Comparison of ENCODE assay signal across 8 mouse cellular contexts in the genomic region with DNA sequence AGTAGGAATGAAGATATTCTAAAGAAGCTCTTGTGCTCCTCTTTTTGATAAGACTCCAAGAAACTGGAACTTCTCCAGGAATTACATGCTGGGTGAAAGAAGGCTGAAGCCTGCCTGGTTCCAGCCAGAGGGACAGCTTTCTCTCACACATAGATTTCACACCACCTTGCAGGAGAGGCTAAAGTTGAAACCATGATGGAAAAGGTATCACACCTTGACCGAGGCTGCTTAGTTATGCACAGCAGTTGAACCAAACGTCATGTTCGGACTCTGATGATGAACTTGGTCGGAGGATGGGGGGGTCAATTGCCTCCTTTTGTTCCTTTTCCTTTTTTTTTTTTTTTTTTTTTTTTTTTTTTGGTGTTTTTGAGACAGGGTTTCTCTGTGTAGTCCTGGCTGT. TPM values are rescaled to one million over a fixed set of nuclear protein-coding genes. Genes with fewer than 3 reads are reported as not detected.
DNase-seq lines count a peak whose midpoint lies in the region; ATAC-seq and TF ChIP-seq lines count a peak whose summit lies in the region.

No protein-coding gene starts in this region.

- no peak overlapping the region; the same call in 1 of the 2 replicates for H3K27ac ChIP-seq in embryonic facial prominence, embryonic 14.5 days (replicated peaks; ENCODE audit: low read depth, low read length)
- H3K27ac ChIP-seq in limb, embryonic 14.5 days (replicated peaks; ENCODE audit: low read depth, low read length), result 0 out of 2 replicates have a peak overlapping the region, but pooled peaks have one; percentile 28

- peak overlapping the region; percentile 72 for H3K4me2 ChIP-seq in embryonic facial prominence, embryonic 14.5 days (ENCODE audit: low read depth, low read length)
- H3K4me2 ChIP-seq in limb, embryonic 14.5 days (replicated peaks; ENCODE audit: low read depth, low read length, severe bottlenecking), result no peak overlapping the region

- H3K36me3 ChIP-seq in embryonic facial prominence, embryonic 14.5 days (ENCODE audit: control insufficient read depth, insufficient read depth, low read length), result peaks cover 5% of the 10 kb centered on the region; the same call in 1 of the 2 replicates
- H3K36me3 ChIP-seq in limb, embryonic 14.5 days (ENCODE audit: control insufficient read depth, insufficient read depth, low read length), result no peaks in the 10 kb centered on the region

- H3K9me3 ChIP-seq in embryonic facial prominence, embryonic 14.5 days (ENCODE audit: control insufficient read depth, low read length), result no peaks in the 10 kb centered on the region
- H3K9me3 ChIP-seq in limb, embryonic 14.5 days (ENCODE audit: control insufficient read depth, low read length), result no peaks in the 10 kb centered on the region

- no peaks in the 10 kb centered on the region for H3K27me3 ChIP-seq in embryonic facial prominence, embryonic 14.5 days (replicated peaks; ENCODE audit: control insufficient read depth, insufficient read depth, low read length)
- H3K27me3 ChIP-seq in limb, embryonic 14.5 days (ENCODE audit: control insufficient read depth, insufficient read depth, low read length), result no peaks in the 10 kb centered on the region

- H3K9ac ChIP-seq in embryonic facial prominence, embryonic 14.5 days (ENCODE audit: low read depth, low read length), result no peak overlapping the region
- no peak overlapping the region for H3K9ac ChIP-seq in limb, embryonic 14.5 days (ENCODE audit: low read depth, low read length, severe bottlenecking)

- TF ChIP-seq POLR2A in limb, embryonic 14.5 days (IDR thresholded peaks at IDR 0.05; ENCODE audit: borderline replicate concordance, extremely low read depth, insufficient read depth, insufficient read length), result no peak

- DNase-seq in heart, adult 11 months, result peak; percentile 59
- no peak for DNase-seq in heart, adult 8-10 months (ENCODE audit: low spot score)
- DNase-seq in 416B (ENCODE audit: low read depth), result peak; percentile 26
- no peak for DNase-seq in embryonic facial prominence, embryonic 14.5 days (ENCODE audit: low spot score)
- DNase-seq in limb, embryonic 14.5 days (ENCODE audit: low spot score), result no peak
- DNase-seq in frontal cortex, postnatal 36 days (ENCODE audit: low spot score in 2 of 2), result no peak
- no peak for DNase-seq in layer of hippocampus, postnatal 25 days (ENCODE audit: extremely low spot score in 1 of 2, low spot score in 1 of 2)
- DNase-seq in cerebellum, adult 11 months, result no peak

- 88% methylated on average over 4 of the region's 4 CpGs for WGBS in embryonic facial prominence, embryonic 14.5 days
- WGBS in limb, embryonic 14.5 days, result 89% methylated on average over 4 of the region's 4 CpGs

- ATAC-seq in embryonic facial prominence, embryonic 14.5 days (ENCODE audit: low read depth), result no peak
- ATAC-seq in limb, embryonic 14.5 days (ENCODE audit: low FRiP score, low read depth), result no peak

- peak overlapping the region; percentile 86 for H3K4me3 ChIP-seq in embryonic facial prominence, embryonic 14.5 days (ENCODE audit: low read depth, low read length)
- peak overlapping the region; percentile 68 for H3K4me3 ChIP-seq in limb, embryonic 14.5 days (replicated peaks; ENCODE audit: low read length)

- H3K4me1 ChIP-seq in embryonic facial prominence, embryonic 14.5 days (ENCODE audit: control insufficient read depth, insufficient read depth, low read length), result peaks cover 8% of the 10 kb centered on the region
- peaks cover 7% of the 10 kb centered on the region for H3K4me1 ChIP-seq in limb, embryonic 14.5 days (ENCODE audit: control insufficient read depth, insufficient read depth, low read length)

RNA-seq across cellular contexts. Expression of gene Psma3, which starts 0.6 kb away (rescaled TPM):
- total RNA-seq in heart, adult 8-10 months (2022), result 100 to 1,000 TPM; 168 to 195 (median 176) TPM
- 589 and 594 TPM in 2 replicates for polyA plus RNA-seq in embryonic facial prominence, embryonic 14.5 days (2014; fragmentation: Nextera tagmentation; extraction: Ambion mirVana)
- polyA plus RNA-seq in limb, embryonic 14.5 days (2012; rRNA removed), result 196 and 245 TPM in 2 replicates
- polyA plus RNA-seq in limb, embryonic 14.5 days (2014; fragmentation: Nextera tagmentation; extraction: Ambion mirVana), result 543 and 594 TPM in 2 replicates
- total RNA-seq in layer of hippocampus, postnatal 25 days (2021), result 100 to 1,000 TPM; 207 to 215 TPM

RNA-seq across cellular contexts. Expression of gene Actr10, which starts 36.2 kb away (rescaled TPM):
- total RNA-seq in heart, adult 8-10 months (2022), result 100 to 1,000 TPM; 120 to 137 (median 129) TPM
- 269 and 276 TPM in 2 replicates for polyA plus RNA-seq in embryonic facial prominence, embryonic 14.5 days (2014; fragmentation: Nextera tagmentation; extraction: Ambion mirVana)
- 91.3 and 91.6 TPM in 2 replicates for polyA plus RNA-seq in limb, embryonic 14.5 days (2012; rRNA removed)
- polyA plus RNA-seq in limb, embryonic 14.5 days (2014; fragmentation: Nextera tagmentation; extraction: Ambion mirVana), result 257 and 264 TPM in 2 replicates
- 100 to 1,000 TPM; 174 to 178 TPM for total RNA-seq in layer of hippocampus, postnatal 25 days (2021)

RNA-seq across cellular contexts. Expression of gene Arid4a, which starts 42.0 kb away (rescaled TPM):
- 10 to 100 TPM; 11.1 to 15.3 (median 13.1) TPM for total RNA-seq in heart, adult 8-10 months (2022)
- polyA plus RNA-seq in embryonic facial prominence, embryonic 14.5 days (2014; fragmentation: Nextera tagmentation; extraction: Ambion mirVana), result 28.6 and 32.5 TPM in 2 replicates
- 7.3 and 11.7 TPM in 2 replicates for polyA plus RNA-seq in limb, embryonic 14.5 days (2012; rRNA removed)
- 32.2 and 40.8 TPM in 2 replicates for polyA plus RNA-seq in limb, embryonic 14.5 days (2014; fragmentation: Nextera tagmentation; extraction: Ambion mirVana)
- total RNA-seq in layer of hippocampus, postnatal 25 days (2021), result 10 to 100 TPM; 36.8 to 41.7 TPM

Comparison
In these comparisons a context has a peak if more than half of its experiments do, and no peak if none do; other contexts are left out.
1. DNase-seq: peak in heart, adult 11 months (single experiment) and 416B (single experiment); none in heart, adult 8-10 months (single experiment), embryonic facial prominence, embryonic 14.5 days (single experiment), limb, embryonic 14.5 days (single experiment), frontal cortex, postnatal 36 days (0 of 2), layer of hippocampus, postnatal 25 days (0 of 2) and cerebellum, adult 11 months (single experiment).